Mouse (Mus musculus) urinary bladder, postnatal 36 days (tissue): ENCODE data around the gene Hist1h4b.

Experiments
- DNase-seq, 2 experiments: peaks; one replicate each; pipeline ENCODE4 v3.0.0; 2022; ENCODE audit warnings: low spot score in 2 of 2, mixed read lengths in 1 of 2

Hist1h4b gene

GRCm38 (mm10) chr13:23799405-23799804, 42.6 kb downstream of the Hist1h4b start:
- no peak for DNase-seq

GRCm38 (mm10) chr13:23804532-23804931, 47.7 kb downstream of the Hist1h4b start:
- DNase-seq, result no peak

GRCm38 (mm10) chr13:23806422-23807052, 49.7 kb downstream of the Hist1h4b start, which contains the start of gene Slc17a2:
TSS of gene Slc17a2 (plus strand) at chr13:23806993.
- no peak for DNase-seq
